Mouse (Mus musculus) heart, adult 2 months (tissue): ENCODE measurements around the gene Gm4881.

Experiments
- CTCF ChIP-seq: fragments of 200-600 bp; IDR thresholded peaks from 2 replicates; pipeline ENCODE4 v1.8.1; 2022; ENCODE audit warnings: antibody characterized with exemption, mild to moderate bottlenecking, moderate library complexity
- EP300 ChIP-seq: fragments of 200-500 bp; IDR thresholded peaks from 2 replicates; pipeline ENCODE4 v1.6.1; 2011; ENCODE audit warnings: low read depth, low read length, control low read depth; ENCODE audit not compliant: insufficient read depth
- POLR2A ChIP-seq: fragments of 200-500 bp; IDR thresholded peaks from 2 replicates; pipeline ENCODE4 v1.6.1; 2011; ENCODE audit warnings: mild to moderate bottlenecking, low read depth, low read length, control low read depth; ENCODE audit not compliant: insufficient read depth

- TF ChIP-seq CTCF: no peak
- TF ChIP-seq POLR2A: no peak
- no peak for TF ChIP-seq EP300
These were observed 57.2 kb downstream of the Gm4881 start for GRCm38 (mm10) chr7:24887096-24887495.
